Mouse (Mus musculus): ENCODE results near the gene Defb20.

Gene Defb20

GRCm38 (mm10) chr2:152500863-152501229 lies 24.0 kb downstream of the Defb20 start:
- no peaks in the 10 kb centered on the region for H3K9me3 ChIP-seq (ENCODE audit: low read length)
- H3K27me3 ChIP-seq (ENCODE audit: insufficient read depth, low read length): no peaks in the 10 kb centered on the region
- no peak overlapping the region for H3K4me3 ChIP-seq (replicated peaks; ENCODE audit: low read length)
- H3K36me3 ChIP-seq (ENCODE audit: insufficient read depth, low read length): no peaks in the 10 kb centered on the region
- TF ChIP-seq CTCF (conservative IDR thresholded peaks at IDR 0.05; ENCODE audit: low read length) (peak; percentile 72), NANOG (IDR thresholded peaks at IDR 0.05; ENCODE audit: borderline replicate concordance, low read length) (no peak)
- 0 out of 2 replicates have a peak, but pooled peaks cover 1% of the 10 kb centered on the region for H3K4me1 ChIP-seq (replicated peaks; ENCODE audit: low read depth, low read length)

DNA sequence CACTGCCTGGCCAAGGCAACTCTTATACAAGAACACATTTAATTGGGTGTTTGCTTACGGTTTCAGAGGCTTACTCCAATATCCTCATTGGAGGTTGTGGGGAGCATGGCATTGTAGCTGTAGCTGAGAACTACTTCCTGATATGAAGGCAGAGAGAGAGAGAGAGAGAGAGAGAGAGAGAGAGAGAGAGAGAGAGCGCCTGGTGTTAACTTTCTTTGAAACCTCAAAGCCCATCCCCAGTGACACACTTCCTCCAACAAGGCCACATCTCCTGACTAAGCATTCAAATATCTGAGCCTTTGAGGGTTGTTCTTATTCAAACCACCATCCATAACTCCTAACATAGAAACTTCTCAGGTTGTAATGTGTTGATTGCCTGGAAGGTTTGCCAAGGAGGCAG lies 27.1 kb downstream of the Defb20 start:
- no peak overlapping the region for H3K4me3 ChIP-seq (replicated peaks; ENCODE audit: low read length)
- H3K4me1 ChIP-seq (replicated peaks; ENCODE audit: low read depth, low read length): no peaks in the 10 kb centered on the region
- no peaks in the 10 kb centered on the region for H3K27me3 ChIP-seq (ENCODE audit: insufficient read depth, low read length)
- H3K36me3 ChIP-seq (ENCODE audit: insufficient read depth, low read length): no peaks in the 10 kb centered on the region
- no peak for TF ChIP-seq NANOG (IDR thresholded peaks at IDR 0.05; ENCODE audit: borderline replicate concordance, low read length)
- no peak for TF ChIP-seq POU5F1 (IDR thresholded peaks at IDR 0.05; ENCODE audit: borderline replicate concordance, low read length)
- TF ChIP-seq CTCF (conservative IDR thresholded peaks at IDR 0.05; ENCODE audit: low read length): no peak
- no peaks in the 10 kb centered on the region for H3K9me3 ChIP-seq (ENCODE audit: low read length)

DNA sequence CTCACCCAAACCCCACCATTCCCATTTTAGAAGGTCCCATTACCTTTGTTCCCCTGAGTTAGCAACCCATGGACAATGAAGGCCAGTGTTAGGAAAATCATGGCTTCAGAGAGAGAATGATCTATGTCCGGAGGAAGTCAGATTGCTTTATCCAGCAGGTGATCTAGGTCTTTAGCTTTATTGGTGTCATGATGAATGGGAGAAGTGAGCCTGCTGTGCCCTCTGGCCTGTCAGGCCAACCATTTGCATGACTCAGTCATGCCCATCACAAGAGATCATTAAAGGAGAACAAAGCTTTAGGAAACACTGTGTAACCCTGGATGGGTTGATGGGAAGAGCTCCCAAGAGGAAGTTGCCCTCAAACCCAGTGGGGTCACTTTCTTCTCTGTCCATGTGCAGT lies 34.7 kb downstream of the Defb20 start, which contains the start of gene Defb26:
Gene Defb26, minus strand, starts transcription at position 101 of the 400 bp plus-strand sequence.
- Histone ChIP-seq H3K27me3 (ENCODE audit: insufficient read depth, low read length) (0 out of 2 replicates have a peak, but pooled peaks cover 6% of the 10 kb centered on the region), H3K4me1 (replicated peaks; ENCODE audit: low read depth, low read length) (no peaks in the 10 kb centered on the region), H3K36me3 (ENCODE audit: insufficient read depth, low read length) (no peaks in the 10 kb centered on the region), H3K4me3 (replicated peaks; ENCODE audit: low read length) (no peak within 1 kb of the TSS), H3K9me3 (ENCODE audit: low read length) (no peaks in the 10 kb centered on the region)
- TF ChIP-seq POU5F1 (IDR thresholded peaks at IDR 0.05; ENCODE audit: borderline replicate concordance, low read length) (no peak), NANOG (IDR thresholded peaks at IDR 0.05; ENCODE audit: borderline replicate concordance, low read length) (no peak), CTCF (conservative IDR thresholded peaks at IDR 0.05; ENCODE audit: low read length) (no peak)

DNA sequence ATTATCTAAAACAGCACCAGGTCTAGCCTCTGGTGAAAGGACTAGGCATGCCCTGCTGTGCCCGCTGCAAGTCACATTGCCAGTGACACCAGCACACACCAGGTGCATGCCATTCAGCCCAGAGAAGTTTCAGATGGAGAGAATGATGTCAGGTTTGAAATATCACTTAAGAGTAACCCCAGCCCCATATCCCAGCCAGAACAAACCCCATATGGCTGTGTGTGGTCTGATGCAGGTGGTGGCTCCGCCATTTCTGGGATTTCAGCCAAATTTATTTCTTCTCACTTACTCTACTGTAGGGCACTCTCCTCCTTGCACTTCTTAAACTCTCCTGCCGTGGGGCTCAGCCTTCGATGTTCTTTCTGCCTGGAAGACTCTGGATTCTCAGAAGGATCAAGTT lies 39.2 kb downstream of the Defb20 start:
- Histone ChIP-seq H3K4me1 (replicated peaks; ENCODE audit: low read depth, low read length) (no peaks in the 10 kb centered on the region), H3K27me3 (ENCODE audit: insufficient read depth, low read length) (0 out of 2 replicates have a peak, but pooled peaks cover 9% of the 10 kb centered on the region), H3K9me3 (ENCODE audit: low read length) (no peaks in the 10 kb centered on the region), H3K4me3 (replicated peaks; ENCODE audit: low read length) (no peak overlapping the region), H3K36me3 (ENCODE audit: insufficient read depth, low read length) (no peaks in the 10 kb centered on the region)
- TF ChIP-seq POU5F1 (IDR thresholded peaks at IDR 0.05; ENCODE audit: borderline replicate concordance, low read length): no peak
- TF ChIP-seq CTCF (conservative IDR thresholded peaks at IDR 0.05; ENCODE audit: low read length): no peak
- TF ChIP-seq NANOG (IDR thresholded peaks at IDR 0.05; ENCODE audit: borderline replicate concordance, low read length): no peak

- no peak within 1 kb of the TSS for H3K4me3 ChIP-seq (replicated peaks; ENCODE audit: low read length)
- H3K4me1 ChIP-seq (replicated peaks; ENCODE audit: low read depth, low read length): no peaks in the 10 kb centered on the region
- peaks cover 5% of the 10 kb centered on the region for H3K9me3 ChIP-seq (ENCODE audit: low read length)
- no peak for TF ChIP-seq NANOG (IDR thresholded peaks at IDR 0.05; ENCODE audit: borderline replicate concordance, low read length)
- TF ChIP-seq POU5F1 (IDR thresholded peaks at IDR 0.05; ENCODE audit: borderline replicate concordance, low read length): no peak
- TF ChIP-seq CTCF (conservative IDR thresholded peaks at IDR 0.05; ENCODE audit: low read length): no peak
- H3K36me3 ChIP-seq (ENCODE audit: insufficient read depth, low read length): no peaks in the 10 kb centered on the region
- H3K27me3 ChIP-seq (ENCODE audit: insufficient read depth, low read length): 0 out of 2 replicates have a peak, but pooled peaks cover 6% of the 10 kb centered on the region
Measured at GRCm38 (mm10) chr2:152517981-152518380, 41.1 kb downstream of the Defb20 start, which contains the start of gene Defb28. Gene Defb28 (plus strand): TSS chr2:152518255.
